Mouse (Mus musculus): Measurements from ENCODE around the gene Nip7. TPM values are rescaled to one million over a fixed set of nuclear protein-coding genes. Genes with fewer than 3 reads are reported as not detected.
A peak's percentile ranks its signal among the peaks of the same experiment; 100 is the strongest.
"Not testable (repeated sequence)": the region's sequence is repeated elsewhere in the genome, so short reads cannot be mapped to it uniquely, and the experiment has no call there.

The Nip7 gene
- total RNA-seq, 2 experiments from 2014 or later, result 40.5 to 45.3 TPM

DNA sequence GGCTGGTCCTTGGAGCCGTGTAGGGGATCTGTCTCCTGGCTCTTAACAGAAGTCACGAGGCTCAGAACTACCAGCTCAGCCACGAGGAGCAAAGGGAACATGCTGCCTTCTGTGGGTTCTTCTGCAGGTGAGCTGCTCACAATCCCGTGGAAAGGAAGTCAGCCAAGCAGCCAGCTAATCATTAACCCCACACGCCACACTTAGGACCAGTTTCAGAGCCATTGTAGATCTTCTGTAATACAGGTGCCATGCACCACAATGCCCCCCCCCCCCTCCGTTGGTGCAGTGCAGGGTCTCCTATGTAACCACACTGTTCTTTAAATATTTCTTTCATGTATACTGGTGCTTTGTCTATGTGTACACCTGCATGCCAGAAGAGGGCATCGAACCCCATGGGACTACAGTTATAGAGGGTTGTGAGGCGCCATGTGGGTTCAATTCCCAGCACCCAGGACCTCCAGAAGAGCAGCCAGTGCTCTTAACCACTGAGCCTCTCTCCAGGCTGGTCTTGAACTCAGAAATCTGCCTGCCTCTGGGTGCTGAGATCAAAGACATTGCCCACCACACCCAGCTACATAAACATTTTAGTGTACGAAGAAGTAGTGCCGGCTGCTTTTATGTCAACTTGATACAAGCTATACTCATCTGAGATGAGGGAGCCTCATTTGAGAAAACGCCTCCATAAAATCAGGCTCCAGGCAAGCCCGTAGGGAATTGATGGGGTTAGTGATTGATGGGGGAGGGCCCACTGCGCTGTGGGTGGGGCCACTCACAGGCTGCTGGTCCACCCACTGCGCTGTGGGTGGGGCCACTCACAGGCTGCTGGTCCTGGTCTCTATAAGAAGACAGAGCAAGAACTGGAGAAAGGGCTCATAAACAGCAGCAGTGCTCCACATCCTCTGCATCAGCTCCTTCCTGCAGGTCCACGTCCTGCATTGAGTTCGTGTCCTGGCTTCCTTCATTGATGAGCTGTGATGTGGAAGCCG lies 9.1 kb downstream of the Nip7 start, which contains the start of gene Tmed6:
Tmed6 (minus strand) TSS at position 134 of the 986 bp plus-strand sequence.
- DNase-seq (ENCODE audit: low spot score in 2 of 2), result no peak

DNA sequence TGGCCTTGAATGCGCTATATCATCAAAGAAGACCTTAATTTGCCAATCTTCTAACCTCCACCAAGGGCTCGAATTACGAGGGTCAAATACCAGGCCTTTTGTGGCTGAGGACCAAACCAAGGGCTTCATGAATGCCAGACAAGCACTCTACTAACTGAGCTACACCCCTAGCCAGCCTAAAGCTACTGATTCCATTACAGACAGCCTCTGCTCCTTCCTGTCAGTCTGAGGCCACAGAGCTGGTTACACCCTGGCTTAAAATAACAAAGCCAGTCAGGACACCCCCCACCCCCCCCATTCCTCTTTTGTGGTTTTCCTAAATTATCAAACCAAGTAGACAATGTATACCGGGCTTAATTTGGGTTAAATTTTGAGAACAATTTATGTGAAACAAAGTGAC lies 17.0 kb downstream of the Nip7 start:
- DNase-seq (ENCODE audit: low spot score in 2 of 2), result no peak

GRCm38 (mm10) chr8:107074128-107074527 lies 17.5 kb downstream of the Nip7 start:
- no peak for DNase-seq (ENCODE audit: low spot score in 2 of 2)

DNA sequence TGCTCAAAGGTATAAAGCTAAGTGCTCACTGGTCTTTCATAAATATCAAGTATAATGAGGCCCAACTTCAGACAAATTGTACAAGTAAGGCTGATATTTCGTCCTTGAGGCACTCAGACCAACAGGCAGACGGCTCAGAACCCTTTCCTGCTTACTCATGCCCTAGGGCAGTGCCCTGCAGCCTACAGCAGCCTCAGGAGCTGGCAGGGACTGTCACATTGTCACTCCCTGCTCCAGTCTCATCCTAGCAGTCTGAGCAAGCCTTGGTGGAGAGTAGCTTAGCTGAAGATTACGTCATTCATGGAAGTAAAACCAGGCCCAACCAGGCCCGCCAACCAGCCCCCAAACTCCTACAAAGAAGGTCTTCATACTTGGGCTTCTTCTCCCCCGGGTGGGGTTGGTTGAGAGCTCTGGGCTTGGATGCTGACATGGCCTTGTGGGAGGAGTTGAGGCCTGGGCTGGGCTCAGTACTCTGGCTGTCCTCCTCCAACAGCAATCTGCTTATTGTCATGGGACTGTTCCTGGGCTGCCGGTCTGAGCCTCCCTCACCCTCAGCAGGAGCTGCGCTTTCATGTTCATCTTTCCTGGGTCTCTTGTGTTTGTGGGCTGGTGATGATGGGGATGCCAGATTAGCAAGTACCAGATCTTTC lies 19.7 kb downstream of the Nip7 start:
- no peak for DNase-seq (ENCODE audit: low spot score in 2 of 2)

DNA sequence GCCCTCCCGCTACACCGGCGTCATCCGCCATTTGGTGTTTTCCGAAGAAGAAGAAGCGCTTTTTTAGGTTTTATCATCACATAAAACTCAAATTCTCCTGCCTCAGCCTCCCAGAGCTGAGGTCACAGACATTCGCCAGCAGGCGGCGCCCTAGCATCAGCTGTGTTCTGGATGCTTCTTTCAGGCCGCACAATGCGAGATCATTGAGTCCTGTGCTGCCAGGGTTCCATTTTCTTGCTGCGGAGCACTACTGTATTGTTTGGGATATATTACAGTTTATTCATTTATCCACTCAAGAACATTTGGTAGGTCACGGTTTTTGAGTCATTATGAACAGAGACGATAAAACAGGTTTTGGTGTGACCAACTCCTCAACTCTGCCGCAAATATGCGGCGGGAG lies 28.7 kb downstream of the Nip7 start:
- DNase-seq (ENCODE audit: low spot score in 2 of 2), result no peak

DNA sequence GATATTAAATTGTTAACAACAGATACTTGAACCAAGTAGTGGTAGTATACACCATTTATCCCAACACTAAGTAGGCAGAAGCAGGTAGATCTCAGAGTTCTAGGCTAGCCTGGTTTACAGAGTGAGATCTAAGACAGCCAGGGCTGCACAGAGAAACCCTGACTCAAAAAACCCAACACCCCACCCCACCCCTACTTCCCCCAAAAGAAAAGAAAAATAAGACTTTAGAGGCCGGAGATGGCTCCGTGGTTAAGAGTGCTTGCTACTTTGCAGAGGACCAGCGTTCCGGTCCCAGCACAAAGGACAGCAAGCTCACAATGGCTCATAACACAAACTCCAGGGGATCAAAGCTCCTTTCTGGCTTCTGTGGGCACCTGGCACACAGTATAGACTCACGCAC lies 29.3 kb downstream of the Nip7 start:
- no peak for DNase-seq (ENCODE audit: low spot score in 2 of 2)

DNA sequence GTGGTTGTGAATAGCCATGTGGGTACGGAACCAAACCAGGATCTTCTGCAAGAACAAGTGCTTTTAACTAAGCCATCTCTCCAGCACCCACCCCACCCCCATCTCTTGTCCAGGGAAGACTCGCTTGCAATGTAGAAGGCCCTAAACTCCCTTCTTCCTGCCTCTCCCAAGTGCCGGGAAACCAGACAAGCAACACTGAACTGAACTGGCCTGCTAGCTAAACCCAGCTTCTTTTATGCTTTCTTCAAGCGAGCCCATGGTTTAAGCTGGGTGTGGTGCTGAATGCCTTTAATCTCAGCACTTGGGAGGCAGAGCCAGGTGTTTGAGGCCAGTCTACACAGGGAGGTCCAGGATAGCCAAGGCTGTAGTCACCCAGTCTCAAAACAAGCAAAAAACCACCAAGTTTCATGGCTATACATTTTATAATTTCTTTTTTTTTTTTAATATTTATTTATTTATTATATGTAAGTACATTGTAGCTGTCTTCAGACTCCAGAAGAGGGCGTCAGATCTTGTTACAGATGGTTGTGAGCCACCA lies 31.9 kb downstream of the Nip7 start:
- DNase-seq (ENCODE audit: low spot score in 2 of 2), result no peak

GRCm38 (mm10) chr8:107090531-107090930 lies 33.9 kb downstream of the Nip7 start:
- DNase-seq (ENCODE audit: low spot score in 2 of 2), result no peak

- no peak for DNase-seq (ENCODE audit: low spot score in 2 of 2)
Measured at GRCm38 (mm10) chr8:107095717-107096365, 39.2 kb downstream of the Nip7 start.

DNA sequence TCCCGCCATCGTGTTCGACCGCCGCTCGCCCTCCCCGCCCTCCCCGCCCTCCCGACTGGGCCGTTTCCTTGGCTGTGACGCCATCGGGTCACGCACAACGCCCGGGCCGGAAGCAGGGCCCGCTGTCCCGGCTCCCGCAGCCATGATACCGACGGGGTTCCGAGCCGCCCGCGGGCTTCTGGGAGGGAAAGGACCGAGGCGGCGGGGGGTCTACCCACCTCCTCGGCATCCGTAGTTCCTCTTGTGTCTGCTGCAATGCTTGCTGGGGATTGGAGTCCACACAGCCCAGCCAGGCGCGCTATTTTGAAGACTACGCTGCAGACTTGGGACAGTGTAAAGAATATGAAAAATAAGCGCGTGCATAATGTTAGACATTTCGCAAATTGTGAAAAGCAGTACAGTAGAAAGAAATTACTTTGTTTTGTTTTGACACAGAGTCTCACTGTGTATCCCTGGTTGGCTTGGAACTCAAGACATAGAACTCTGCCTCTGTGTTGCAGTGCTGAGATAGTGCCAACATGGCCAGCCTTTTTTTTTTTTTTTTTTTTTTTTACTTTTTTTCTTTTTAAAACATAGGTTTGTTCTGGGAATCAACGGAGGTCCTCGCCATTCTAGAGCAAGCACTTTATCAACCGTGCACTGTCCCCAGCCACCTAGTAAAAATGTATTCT lies 39.8 kb downstream of the Nip7 start, which contains the start of gene Terf2:
Terf2 (minus strand) TSS at position 182 of the 671 bp plus-strand sequence.
- peak; percentile 92 to 96 for DNase-seq (ENCODE audit: low spot score in 2 of 2)

GRCm38 (mm10) chr8:107100635-107101034 lies 44.0 kb downstream of the Nip7 start:
- no peak for DNase-seq (ENCODE audit: low spot score in 2 of 2)

DNA sequence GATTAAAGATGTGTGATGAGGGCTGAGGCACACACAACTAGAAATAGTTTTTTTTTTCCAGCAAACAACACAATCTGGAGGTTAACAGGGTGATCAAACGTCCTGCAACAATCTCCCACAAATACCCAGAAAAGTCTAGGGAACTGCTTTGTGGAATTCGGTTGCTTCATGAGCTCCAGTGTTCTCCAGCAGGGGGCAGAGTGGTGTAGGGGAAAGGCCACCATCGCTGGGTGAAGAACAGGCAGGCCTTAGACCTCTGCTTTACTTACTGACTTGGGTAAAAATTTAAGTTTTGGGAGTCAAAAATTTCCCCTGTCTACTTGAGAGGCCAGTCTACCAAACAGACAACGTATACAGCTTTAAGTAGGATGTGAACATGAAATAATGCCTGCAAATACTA lies 47.9 kb downstream of the Nip7 start:
- DNase-seq (ENCODE audit: low spot score in 2 of 2), result peak; percentile 53 to 79

- DNase-seq (ENCODE audit: low spot score in 2 of 2), result not testable (repeated sequence)
Measured at GRCm38 (mm10) chr8:107108089-107108488, 51.4 kb downstream of the Nip7 start.

DNA sequence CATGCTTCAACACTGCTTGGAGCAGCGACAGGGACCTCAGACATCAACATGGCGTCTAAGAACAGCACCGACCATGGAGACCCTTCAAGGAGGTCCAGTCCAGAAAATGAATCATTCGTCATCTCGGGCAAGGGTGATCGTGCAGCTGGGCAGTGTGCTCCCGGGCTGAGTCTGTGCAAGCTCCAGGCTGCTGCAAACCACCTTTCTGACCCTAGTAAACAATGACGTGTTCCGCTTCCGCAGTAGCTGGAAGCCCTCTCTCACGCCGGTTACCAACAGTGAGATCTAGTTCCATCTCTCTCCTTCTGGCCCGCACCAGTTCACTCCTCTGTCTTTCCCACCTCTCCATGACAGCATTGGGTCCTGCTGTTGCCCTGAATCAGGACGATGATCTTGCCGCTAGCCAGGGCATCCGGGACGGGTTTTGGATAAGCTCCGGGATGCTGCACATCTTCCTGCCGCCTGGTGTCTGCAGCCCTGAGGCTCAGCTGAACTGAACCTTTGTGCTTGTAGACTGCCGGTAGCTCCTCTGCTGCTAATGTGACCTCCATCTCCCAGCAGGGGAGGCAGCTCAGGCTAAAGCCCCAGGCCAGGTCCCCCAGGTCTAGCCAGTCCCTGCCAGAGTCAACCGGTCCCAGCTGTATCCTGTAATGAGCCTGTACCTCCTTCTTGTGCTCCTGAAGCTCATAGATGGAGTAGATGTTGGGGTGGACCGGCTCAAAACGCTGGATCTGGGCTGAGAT lies 52.5 kb downstream of the Nip7 start:
- DNase-seq (ENCODE audit: low spot score in 2 of 2), result no peak

DNA sequence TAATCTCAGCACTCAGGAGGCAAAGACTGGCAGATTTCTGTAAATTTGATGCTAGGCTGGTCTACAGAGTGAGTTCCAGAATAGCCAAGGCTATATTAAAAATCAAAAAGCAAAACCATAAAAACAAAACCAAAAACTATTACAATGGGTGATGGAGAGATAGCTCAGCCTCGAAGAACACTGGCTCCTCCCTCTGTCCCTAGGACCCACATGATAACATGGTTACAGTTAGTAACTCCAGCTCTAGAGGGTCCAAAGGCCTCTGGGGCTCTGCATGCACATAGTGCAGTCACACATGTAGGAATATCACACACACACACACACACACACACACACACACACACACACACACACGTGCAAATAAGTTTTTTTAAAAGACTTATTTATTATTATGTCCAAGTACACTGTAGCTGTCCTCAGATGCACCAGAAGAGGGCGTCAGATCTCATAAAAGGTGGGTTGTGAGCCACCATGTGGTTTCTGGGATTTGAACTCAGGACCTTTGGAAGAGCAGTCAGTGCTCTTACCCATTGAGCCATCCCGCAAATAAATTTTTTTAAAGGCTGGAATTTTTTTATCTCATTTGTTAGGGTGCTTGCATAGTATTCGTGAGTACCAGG lies 53.2 kb downstream of the Nip7 start:
- no peak for DNase-seq (ENCODE audit: low spot score in 2 of 2)
